ENCODE assay signal across 8 mouse cellular contexts in genomic region chr2:91537588-91538205, GRCm38 (mm10). TPM values are rescaled to one million over a fixed set of nuclear protein-coding genes. Genes with fewer than 3 reads are reported as not detected.
DNase-seq lines count a peak whose midpoint lies in the region; ATAC-seq and TF ChIP-seq lines count a peak whose summit lies in the region.

No protein-coding gene starts in this region.

- no peaks in the 10 kb centered on the region for H3K4me1 ChIP-seq in bone marrow, adult 2 months (ENCODE audit: control insufficient read depth, insufficient read depth, low read length)
- H3K4me1 ChIP-seq in embryonic facial prominence, embryonic 14.5 days (ENCODE audit: control insufficient read depth, insufficient read depth, low read length): peaks cover 6% of the 10 kb centered on the region
- H3K4me1 ChIP-seq in heart, adult 2 months (ENCODE audit: control insufficient read depth, insufficient read depth, low read length): peaks cover 7% of the 10 kb centered on the region
- H3K4me1 ChIP-seq in kidney, adult 2 months (ENCODE audit: control insufficient read depth, insufficient read depth, low read length): peaks cover 4% of the 10 kb centered on the region; the same call in 1 of the 2 replicates
- no peaks in the 10 kb centered on the region for H3K4me1 ChIP-seq in limb, embryonic 11.5 days (ENCODE audit: control insufficient read depth, insufficient read depth, low read length)
- H3K4me1 ChIP-seq in midbrain, embryonic 13.5 days (replicated peaks): peaks cover 14% of the 10 kb centered on the region
- H3K4me1 ChIP-seq in small intestine, adult 2 months (ENCODE audit: control insufficient read depth, insufficient read depth, insufficient read length, low read length): no peaks in the 10 kb centered on the region

- peak overlapping the region; percentile 37; the same call in 1 of the 2 replicates for H3K9ac ChIP-seq in embryonic facial prominence, embryonic 14.5 days (ENCODE audit: low read depth, low read length)
- peak overlapping the region; percentile 35 for H3K9ac ChIP-seq in heart, adult 2 months (ENCODE audit: low read depth, low read length)
- no peak overlapping the region for H3K9ac ChIP-seq in limb, embryonic 11.5 days (ENCODE audit: low read length)
- peak overlapping the region; percentile 58 for H3K9ac ChIP-seq in midbrain, embryonic 13.5 days (replicated peaks)

- ATAC-seq in embryonic facial prominence, embryonic 14.5 days (ENCODE audit: low read depth): peak; percentile 97
- ATAC-seq in limb, embryonic 11.5 days (ENCODE audit: insufficient number of reproducible peaks, low FRiP score, low TSS enrichment, low read depth): peak; percentile 72
- ATAC-seq in midbrain, embryonic 13.5 days: peak; percentile 93

- TF ChIP-seq POLR2A in bone marrow, adult 2 months (IDR thresholded peaks at IDR 0.05; ENCODE audit: borderline replicate concordance, control insufficient read depth, low read depth, low read length): no peak
- TF ChIP-seq POLR2A in heart, adult 2 months (IDR thresholded peaks at IDR 0.05; ENCODE audit: insufficient read depth, low read depth, low read length): peak; percentile 48
- no peak for TF ChIP-seq POLR2A in kidney, adult 2 months (IDR thresholded peaks at IDR 0.05; ENCODE audit: low read depth, low read length)
- no peak for TF ChIP-seq POLR2A in small intestine, adult 2 months (IDR thresholded peaks at IDR 0.05; ENCODE audit: low read depth, low read length)

- TF ChIP-seq CTCF in bone marrow, adult 2 months (IDR thresholded peaks at IDR 0.05; ENCODE audit: control insufficient read depth, insufficient read depth, low read length): no peak
- TF ChIP-seq CTCF in heart, adult 2 months (IDR thresholded peaks at IDR 0.05): peak; percentile 45
- TF ChIP-seq CTCF in kidney, adult 2 months (conservative IDR thresholded peaks at IDR 0.05; ENCODE audit: insufficient read depth, insufficient read length, low read depth, low read length): no peak
- TF ChIP-seq CTCF in small intestine, adult 2 months (IDR thresholded peaks at IDR 0.05; ENCODE audit: extremely low read depth, insufficient read length, insufficient replicate concordance, low read depth, low read length): no peak

- no peaks in the 10 kb centered on the region for H3K79me2 ChIP-seq in heart, adult 2 months (replicated peaks; ENCODE audit: control insufficient read depth, insufficient read depth, low read length)

- peak; percentile 54; the same call in 1 of the 2 replicates for TF ChIP-seq EP300 in heart, adult 2 months (IDR thresholded peaks at IDR 0.05; ENCODE audit: insufficient read depth, low read depth, low read length)

- 1% methylated on average over 17 of the region's 17 CpGs for WGBS in bone marrow, adult 2 months
- 3% methylated on average over 17 of the region's 17 CpGs for WGBS in embryonic facial prominence, embryonic 14.5 days
- 1% methylated on average over 17 of the region's 17 CpGs for WGBS in heart, adult 2 months
- WGBS in kidney, adult 2 months: under 1% methylated on average over 17 of the region's 17 CpGs
- WGBS in limb, embryonic 11.5 days: 7% methylated on average over 17 of the region's 17 CpGs
- 3% methylated on average over 17 of the region's 17 CpGs for WGBS in midbrain, embryonic 13.5 days
- WGBS in small intestine, adult 2 months: 1% methylated on average over 17 of the region's 17 CpGs

- DNase-seq in embryonic facial prominence, embryonic 14.5 days (ENCODE audit: low spot score): peak; percentile 92
- peak; percentile 91 to 95 for DNase-seq in heart, adult 2 months
- DNase-seq in kidney, adult 2 months: peak; percentile 97
- peak; percentile 75 for DNase-seq in limb, embryonic 11.5 days (ENCODE audit: low spot score)
- DNase-seq in adipocyte (ENCODE audit: low spot score): no peak

- peak overlapping the region; percentile 84 for H3K4me3 ChIP-seq in bone marrow, adult 2 months (replicated peaks; ENCODE audit: control insufficient read depth, low read depth, low read length)
- H3K4me3 ChIP-seq in embryonic facial prominence, embryonic 14.5 days (ENCODE audit: low read depth, low read length): peak overlapping the region; percentile 33
- peak overlapping the region; percentile 52 for H3K4me3 ChIP-seq in heart, adult 2 months
- H3K4me3 ChIP-seq in kidney, adult 2 months (ENCODE audit: insufficient read depth, low read depth, low read length): peak overlapping the region; percentile 75
- H3K4me3 ChIP-seq in limb, embryonic 11.5 days (ENCODE audit: low read depth, low read length): no peak overlapping the region
- peak overlapping the region; percentile 39 for H3K4me3 ChIP-seq in midbrain, embryonic 13.5 days (replicated peaks)
- peak overlapping the region; percentile 59 for H3K4me3 ChIP-seq in small intestine, adult 2 months (ENCODE audit: low read depth, low read length)

- H3K36me3 ChIP-seq in embryonic facial prominence, embryonic 14.5 days (ENCODE audit: control insufficient read depth, insufficient read depth, low read length): no peaks in the 10 kb centered on the region
- H3K36me3 ChIP-seq in heart, adult 2 months (ENCODE audit: control insufficient read depth, insufficient read depth, low read length): peaks cover 2% of the 10 kb centered on the region; the same call in 1 of the 2 replicates
- no peaks in the 10 kb centered on the region for H3K36me3 ChIP-seq in kidney, adult 2 months (ENCODE audit: control insufficient read depth, insufficient read depth, low read length)
- no peaks in the 10 kb centered on the region for H3K36me3 ChIP-seq in limb, embryonic 11.5 days (ENCODE audit: control insufficient read depth, insufficient read depth, low read length)
- H3K36me3 ChIP-seq in midbrain, embryonic 13.5 days: no peaks in the 10 kb centered on the region
- no peaks in the 10 kb centered on the region for H3K36me3 ChIP-seq in small intestine, adult 2 months (ENCODE audit: control insufficient read depth, insufficient read depth, low read length)

- no peaks in the 10 kb centered on the region for H3K9me3 ChIP-seq in embryonic facial prominence, embryonic 14.5 days (ENCODE audit: control insufficient read depth, low read length)
- no peaks in the 10 kb centered on the region for H3K9me3 ChIP-seq in limb, embryonic 11.5 days (ENCODE audit: control insufficient read depth, low read length)
- H3K9me3 ChIP-seq in midbrain, embryonic 13.5 days: no peaks in the 10 kb centered on the region

- intact Hi-C loops in heart, adult 2 months (cut with DNase I): loop anchor here (1.0 kb wide), 1 partner anchor 11 kb away; the partner anchor contains the start of gene Ckap5

- peak overlapping the region; percentile 52 for H3K4me2 ChIP-seq in embryonic facial prominence, embryonic 14.5 days (ENCODE audit: low read depth, low read length)
- peak overlapping the region; percentile 24 for H3K4me2 ChIP-seq in limb, embryonic 11.5 days (ENCODE audit: low read depth, severe bottlenecking)
- H3K4me2 ChIP-seq in midbrain, embryonic 13.5 days (replicated peaks): peak overlapping the region; percentile 57

- H3K27ac ChIP-seq in bone marrow, adult 2 months (ENCODE audit: control insufficient read depth, insufficient read depth, low read depth, low read length, poor library complexity): no peak overlapping the region
- H3K27ac ChIP-seq in embryonic facial prominence, embryonic 14.5 days (replicated peaks; ENCODE audit: low read depth, low read length): no peak overlapping the region; the same call in 1 of the 2 replicates
- peak overlapping the region; percentile 55 for H3K27ac ChIP-seq in heart, adult 2 months
- no peak overlapping the region for H3K27ac ChIP-seq in kidney, adult 2 months (ENCODE audit: insufficient read depth, low read depth, low read length)
- no peak overlapping the region for H3K27ac ChIP-seq in limb, embryonic 11.5 days (replicated peaks; ENCODE audit: low read depth, low read length)
- peak overlapping the region; percentile 0; the same call in 1 of the 2 replicates for H3K27ac ChIP-seq in midbrain, embryonic 13.5 days
- H3K27ac ChIP-seq in small intestine, adult 2 months (ENCODE audit: insufficient read depth, low read depth, low read length): no peak overlapping the region

- no peaks in the 10 kb centered on the region for H3K27me3 ChIP-seq in embryonic facial prominence, embryonic 14.5 days (replicated peaks; ENCODE audit: control insufficient read depth, insufficient read depth, low read length)
- no peaks in the 10 kb centered on the region for H3K27me3 ChIP-seq in heart, adult 2 months (ENCODE audit: control insufficient read depth, insufficient read depth, low read length)
- no peaks in the 10 kb centered on the region for H3K27me3 ChIP-seq in kidney, adult 2 months (replicated peaks; ENCODE audit: control insufficient read depth, insufficient read depth, low read length)
- no peaks in the 10 kb centered on the region for H3K27me3 ChIP-seq in limb, embryonic 11.5 days (ENCODE audit: control insufficient read depth, insufficient read depth, low read length)
- H3K27me3 ChIP-seq in midbrain, embryonic 13.5 days: no peaks in the 10 kb centered on the region
- H3K27me3 ChIP-seq in small intestine, adult 2 months (ENCODE audit: control insufficient read depth, insufficient read depth, low read length): no peaks in the 10 kb centered on the region

RNA-seq across cellular contexts. Expression of gene Ckap5, which starts 11.1 kb away (rescaled TPM):
- 23.2 and 30.8 TPM in 2 replicates for polyA plus RNA-seq in bone marrow, adult 2 months (2011; ENCODE audit: insufficient read depth, insufficient read length, low replicate concordance, missing spikeins)
- polyA plus RNA-seq in embryonic facial prominence, embryonic 14.5 days (2014; fragmentation: Nextera tagmentation; extraction: Ambion mirVana): 65.7 and 75.8 TPM in 2 replicates
- total RNA-seq in heart, adult 2 months (2021): 10 to 100 TPM; 47.1 to 52.2 TPM
- 7.4 and 16.9 TPM in 2 replicates for polyA plus RNA-seq in heart, adult 2 months (2012; rRNA removed)
- 4.9 and 5.9 TPM in 2 replicates for polyA plus RNA-seq in kidney, adult 2 months (2012; rRNA removed)
- polyA plus RNA-seq in limb, embryonic 11.5 days (2014; fragmentation: Nextera tagmentation; extraction: Ambion mirVana): 105 and 111 TPM in 2 replicates
- polyA plus RNA-seq in midbrain, embryonic 13.5 days (2015; fragmentation: Nextera tagmentation; extraction: Ambion mirVana): 149 and 153 TPM in 2 replicates
- 1.1 and 2.7 TPM in 2 replicates for polyA plus RNA-seq in small intestine, adult 2 months (2012; rRNA removed)

Comparison
In these comparisons a context has a peak if more than half of its experiments do, and no peak if none do; other contexts are left out.
1. H3K27ac ChIP-seq: peak in heart, adult 2 months (single experiment) and midbrain, embryonic 13.5 days (single experiment); none in bone marrow, adult 2 months (single experiment), embryonic facial prominence, embryonic 14.5 days (single experiment), kidney, adult 2 months (single experiment), limb, embryonic 11.5 days (single experiment) and small intestine, adult 2 months (single experiment).
2. Peak in every context shown above with its lines, with median percentiles within 50 percentile points of each other: ATAC-seq and H3K4me2 ChIP-seq.